Mouse (Mus musculus) forebrain, postnatal 0 days (tissue): ENCODE measurements at regions not wholly inside any gene's neighbourhood (a gene's known extent, or its start where the extent isn't known, plus 50 kb on each side); places are given as distances from the start of the nearest gene placed in this dataset.
"Not testable (repeated sequence)": the region's sequence is repeated elsewhere in the genome, so short reads cannot be mapped to it uniquely, and the experiment has no call there.

ENCODE experiments used
- ATAC-seq: fragments of 200-750 bp; cut with Nextera tagmentation; 2 replicates; pipeline ENCODE4 v1.8.0; 2017; ENCODE audit warnings: mild to moderate bottlenecking, moderate library complexity
- DNase-seq: peaks from one replicate; pipeline ENCODE4 v3.0.0-alpha.2; 2015
- H3K27ac ChIP-seq: fragments of 300-500 bp; sonication (generic); 2 replicates; pipeline ENCODE4 v1.5.1; 2014; ENCODE audit warnings: low read depth, mild to moderate bottlenecking, antibody characterized with exemption, low read length, moderate library complexity, mixed read lengths
- H3K27me3 ChIP-seq: fragments of 300-500 bp; sonication (generic); 2 replicates; pipeline ENCODE4 v1.6.1; 2014; ENCODE audit warnings: mild to moderate bottlenecking, low read length, mixed read lengths; ENCODE audit not compliant: insufficient read depth
- H3K36me3 ChIP-seq: fragments of 300-500 bp; sonication (generic); 2 replicates; pipeline ENCODE4 v1.6.1; 2014; ENCODE audit warnings: mild to moderate bottlenecking, moderate library complexity; ENCODE audit not compliant: insufficient read depth
- H3K4me1 ChIP-seq: fragments of 300-500 bp; sonication (generic); 2 replicates; pipeline ENCODE4 v1.6.1; 2014; ENCODE audit warnings: antibody characterized with exemption; ENCODE audit not compliant: insufficient read depth
- H3K4me2 ChIP-seq: fragments of 300-500 bp; sonication (generic); 2 replicates; pipeline ENCODE4 v1.6.1; 2014; ENCODE audit warnings: low read depth, mild to moderate bottlenecking, moderate library complexity
- H3K4me3 ChIP-seq: fragments of 300-500 bp; sonication (generic); 2 replicates; pipeline ENCODE4 v1.5.1; 2014; ENCODE audit warnings: low read depth, low read length, mixed read lengths
- H3K9ac ChIP-seq: fragments of 300-500 bp; sonication (generic); 2 replicates; pipeline ENCODE4 v1.6.1; 2014; ENCODE audit warnings: mild to moderate bottlenecking
- H3K9me3 ChIP-seq: fragments of 300-500 bp; sonication (generic); 2 replicates; pipeline ENCODE4 v1.6.1; 2016; ENCODE audit warnings: low read length
- CTCF ChIP-seq: sonication (generic); IDR thresholded peaks from 2 replicates; pipeline ENCODE4 v1.5.1; 2016; ENCODE audit warnings: antibody characterized with exemption, control low read depth, low read depth
- WGBS: fragments of 180-500 bp; shearing (Covaris S2); extraction: QIAGEN DNeasy Blood & Tissue Kit; methylation state at CpG from one replicate; pipeline ENCODE4 v1.1.7; 2014; 5-methylcytosine and 5-hydroxymethylcytosine counted together

GRCm38 (mm10) chr3:117188782-117189500, 171.7 kb downstream of the Plppr4 start:
- 32% methylated on average over 3 of the region's 3 CpGs for WGBS
- Histone ChIP-seq H3K27ac (no peak overlapping the region), H3K36me3 (no peaks in the 10 kb centered on the region), H3K4me1 (no peaks in the 10 kb centered on the region), H3K9me3 (no peaks in the 10 kb centered on the region), H3K4me2 (no peak overlapping the region), H3K9ac (no peak overlapping the region), H3K4me3 (no peak overlapping the region), H3K27me3 (no peaks in the 10 kb centered on the region)
- no peak for TF ChIP-seq CTCF
- ATAC-seq, result peak; percentile 63; the same call in 1 of the 2 replicates
- peak; percentile 9 for DNase-seq

DNA sequence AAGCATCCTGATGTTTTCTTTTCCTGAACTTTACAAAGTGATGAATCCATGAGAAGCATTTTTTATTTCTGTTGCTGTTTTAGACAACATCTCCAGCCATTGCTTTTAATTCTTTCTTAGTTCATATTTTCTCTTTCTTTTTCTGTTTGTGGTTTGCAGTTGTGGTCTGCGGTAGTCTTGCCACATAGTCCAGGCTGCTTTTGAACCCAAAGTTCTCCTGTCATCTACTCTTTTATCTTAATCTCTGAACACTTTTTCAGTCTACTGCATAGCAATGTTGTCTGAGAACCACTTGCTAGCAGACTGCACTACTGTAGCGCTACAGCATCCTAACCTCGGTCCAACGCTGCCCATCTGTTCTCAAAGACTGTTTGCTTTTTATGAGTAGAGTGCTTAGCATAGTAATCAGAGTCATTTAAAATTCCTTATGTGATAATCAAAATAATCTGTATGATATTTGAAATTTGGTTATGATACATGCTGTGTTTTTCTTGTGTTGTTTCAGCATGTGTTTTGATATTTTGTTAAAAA, 177.0 kb downstream of the Plppr4 start:
- H3K9me3 ChIP-seq, result no peaks in the 10 kb centered on the region
- peak; percentile 52 for DNase-seq
- WGBS, result 68% methylated on average over 4 of the region's 4 CpGs

DNA sequence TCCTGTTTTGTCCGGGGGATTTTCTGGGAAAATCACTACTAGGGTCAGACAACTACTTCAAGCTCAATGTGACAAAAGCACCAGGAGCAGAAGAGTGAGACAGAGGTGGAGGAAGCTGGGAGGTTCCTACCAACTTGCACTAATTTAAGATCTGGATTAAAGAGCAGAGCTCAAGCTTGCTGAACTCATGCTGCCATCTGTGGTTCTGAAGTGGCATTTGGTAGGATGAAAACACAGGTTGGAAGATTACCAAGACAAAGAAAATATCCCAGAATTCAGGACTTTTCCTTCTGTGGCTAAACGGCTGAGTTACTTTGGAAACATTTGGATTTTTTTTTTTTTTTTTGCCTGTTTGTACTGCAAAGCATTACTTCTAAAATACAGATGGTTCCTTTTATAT, 190.9 kb downstream of the Plppr4 start:
- Histone ChIP-seq H3K9ac (no peak overlapping the region), H3K27me3 (no peaks in the 10 kb centered on the region), H3K27ac (no peak overlapping the region), H3K4me1 (no peaks in the 10 kb centered on the region), H3K9me3 (no peaks in the 10 kb centered on the region), H3K36me3 (no peaks in the 10 kb centered on the region), H3K4me3 (no peak overlapping the region), H3K4me2 (no peak overlapping the region)
- ATAC-seq, result no peak; the same call in 1 of the 2 replicates
- TF ChIP-seq CTCF, result no peak
- peak; percentile 71 for DNase-seq
- WGBS, result 62% methylated on average over 2 of the region's 2 CpGs

More for the DNA sequence above, 177.0 kb downstream of the Plppr4 start:
- H3K27ac ChIP-seq, result no peak overlapping the region
- no peak overlapping the region for H3K4me3 ChIP-seq
- ATAC-seq, result peak; percentile 69
- H3K27me3 ChIP-seq, result no peaks in the 10 kb centered on the region
- no peak overlapping the region for H3K4me2 ChIP-seq
- no peaks in the 10 kb centered on the region for H3K36me3 ChIP-seq
- no peak for TF ChIP-seq CTCF
- H3K9ac ChIP-seq, result no peak overlapping the region
- H3K4me1 ChIP-seq, result no peaks in the 10 kb centered on the region

DNA sequence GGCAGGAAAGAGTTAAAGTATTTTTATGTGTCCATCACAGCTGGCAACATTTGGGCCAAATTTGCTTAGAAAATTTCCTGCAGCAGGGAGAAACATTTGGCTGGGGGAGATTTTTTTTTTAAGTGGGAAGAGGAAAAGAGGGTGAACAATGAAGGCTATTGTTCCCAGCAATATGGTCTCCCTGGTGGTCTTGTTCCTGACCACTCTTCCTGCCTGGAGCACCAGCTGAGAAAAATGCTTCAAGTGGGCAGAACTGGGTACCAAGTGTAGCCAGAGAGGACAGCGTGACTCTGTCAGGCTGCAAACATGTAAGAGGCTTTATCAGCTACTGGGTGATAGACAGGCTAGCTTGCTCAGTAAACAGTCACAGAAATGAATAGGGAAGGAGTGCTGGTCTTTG, 194.3 kb upstream of the Palmd start:
- Histone ChIP-seq H3K27me3 (no peaks in the 10 kb centered on the region), H3K4me3 (no peak overlapping the region), H3K4me1 (no peaks in the 10 kb centered on the region), H3K4me2 (no peak overlapping the region), H3K9ac (no peak overlapping the region), H3K9me3 (no peaks in the 10 kb centered on the region), H3K27ac (no peak overlapping the region), H3K36me3 (no peaks in the 10 kb centered on the region)
- DNase-seq, result no peak
- TF ChIP-seq CTCF, result no peak
- peak; percentile 50; the same call in 1 of the 2 replicates for ATAC-seq
- WGBS, result 10% methylated on average over 1 of the region's 1 CpGs

- not testable (repeated sequence) for H3K9me3 ChIP-seq, H3K36me3 ChIP-seq, ATAC-seq, H3K4me1 ChIP-seq, H3K4me3 ChIP-seq, DNase-seq, H3K9ac ChIP-seq, H3K4me2 ChIP-seq, H3K27me3 ChIP-seq, H3K27ac ChIP-seq
- 96% methylated on average over 3 of the region's 3 CpGs for WGBS
Observed at GRCm38 (mm10) chr3:117160689-117161088, 191.9 kb upstream of the Palmd start.

DNA sequence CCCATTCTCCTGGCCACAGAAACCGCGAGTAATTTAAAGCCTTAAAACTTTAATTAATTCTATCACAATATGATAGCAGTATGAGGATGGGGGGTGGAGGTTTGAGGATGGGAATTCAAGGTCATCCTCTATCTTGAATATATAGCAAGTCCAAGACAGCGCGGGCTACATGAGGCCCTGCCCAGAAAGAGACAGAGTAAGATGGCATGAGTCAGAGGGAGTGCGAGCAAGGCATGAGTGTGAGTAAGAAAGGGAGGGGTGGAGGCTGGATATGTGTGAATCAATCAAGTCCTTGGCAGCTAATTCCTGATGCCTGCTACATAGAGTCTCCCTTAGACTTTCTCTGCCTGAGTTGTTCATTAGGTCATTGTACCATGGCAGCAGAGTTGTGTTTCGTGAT, 186.5 kb upstream of the Palmd start:
- no peaks in the 10 kb centered on the region for H3K9me3 ChIP-seq
- H3K36me3 ChIP-seq, result no peaks in the 10 kb centered on the region
- no peak overlapping the region for H3K27ac ChIP-seq
- H3K4me1 ChIP-seq, result no peaks in the 10 kb centered on the region
- H3K27me3 ChIP-seq, result no peaks in the 10 kb centered on the region
- no peak for DNase-seq
- TF ChIP-seq CTCF, result no peak
- no peak overlapping the region for H3K4me3 ChIP-seq
- ATAC-seq, result no peak
- 90% methylated on average over 6 of the region's 6 CpGs for WGBS
- no peak overlapping the region for H3K4me2 ChIP-seq
- no peak overlapping the region for H3K9ac ChIP-seq

DNA sequence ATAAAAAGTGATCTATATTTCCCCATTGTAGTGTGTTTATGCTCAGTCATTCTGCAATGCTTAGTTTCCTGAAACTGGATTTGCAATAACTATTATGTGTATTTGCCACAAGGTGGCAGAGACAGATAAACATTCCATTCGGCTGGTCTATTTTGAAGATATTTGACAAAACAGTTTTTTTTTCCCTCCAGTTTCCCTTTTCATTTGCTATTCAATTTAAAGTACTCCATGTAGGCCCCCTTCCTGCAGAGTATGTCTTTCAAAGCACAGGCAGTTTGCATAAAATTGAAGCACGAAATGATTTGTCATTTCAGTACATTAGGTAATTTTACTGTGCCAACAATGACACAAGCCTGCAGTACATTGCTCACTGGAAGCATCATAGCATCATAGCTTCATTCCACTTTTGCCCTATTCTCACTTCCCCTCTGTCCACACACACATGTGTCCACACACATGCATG, 184.3 kb upstream of the Palmd start:
- Histone ChIP-seq H3K36me3 (no peaks in the 10 kb centered on the region), H3K27me3 (no peaks in the 10 kb centered on the region), H3K4me3 (no peak overlapping the region), H3K27ac (peak overlapping the region; percentile 16; the same call in 1 of the 2 replicates), H3K9me3 (no peaks in the 10 kb centered on the region), H3K4me1 (no peaks in the 10 kb centered on the region), H3K4me2 (no peak overlapping the region), H3K9ac (no peak overlapping the region)
- TF ChIP-seq CTCF, result peak; percentile 80
- peak; percentile 68 for DNase-seq
- 24% methylated on average over 2 of the region's 2 CpGs for WGBS
- peak; percentile 79 for ATAC-seq
